Mouse (Mus musculus): Measurements from ENCODE around the gene Lsm11.

The Lsm11 gene

DNA sequence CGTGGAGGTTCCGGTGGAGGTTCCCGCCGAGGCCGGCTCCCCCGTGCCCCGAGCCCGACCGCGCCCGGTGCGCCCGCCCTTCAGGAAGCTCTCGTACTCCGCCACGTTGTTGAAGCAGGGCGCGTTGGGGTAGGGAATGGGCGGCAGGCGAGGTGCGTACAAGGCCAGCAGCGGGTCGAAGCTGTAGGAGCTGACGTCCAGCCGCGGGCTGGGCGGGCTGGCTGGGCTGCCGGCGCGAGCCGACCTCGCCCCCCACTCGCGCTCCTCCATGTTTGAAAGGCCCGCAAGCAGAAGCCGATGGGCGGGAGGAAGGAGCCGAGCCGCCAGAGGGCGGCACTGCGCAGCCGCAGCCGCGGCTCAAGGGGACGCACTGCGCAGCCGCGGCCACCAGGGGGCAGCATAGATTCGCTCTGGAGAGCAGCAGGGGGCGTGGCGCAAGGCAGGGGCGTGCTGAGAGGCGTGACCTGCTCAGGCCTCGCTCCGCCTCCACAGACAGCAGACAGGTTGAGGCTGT is at the start of gene Lsm11:
Gene Lsm11 (minus strand): TSS at position 293 of the 514 bp plus-strand sequence.
- DNase-seq (ENCODE audit: low read depth), result peak; percentile 98

- no peak for DNase-seq (ENCODE audit: low read depth)
Observed at GRCm38 (mm10) chr11:45992087-45992486, 47.4 kb upstream of the Lsm11 start.

DNA sequence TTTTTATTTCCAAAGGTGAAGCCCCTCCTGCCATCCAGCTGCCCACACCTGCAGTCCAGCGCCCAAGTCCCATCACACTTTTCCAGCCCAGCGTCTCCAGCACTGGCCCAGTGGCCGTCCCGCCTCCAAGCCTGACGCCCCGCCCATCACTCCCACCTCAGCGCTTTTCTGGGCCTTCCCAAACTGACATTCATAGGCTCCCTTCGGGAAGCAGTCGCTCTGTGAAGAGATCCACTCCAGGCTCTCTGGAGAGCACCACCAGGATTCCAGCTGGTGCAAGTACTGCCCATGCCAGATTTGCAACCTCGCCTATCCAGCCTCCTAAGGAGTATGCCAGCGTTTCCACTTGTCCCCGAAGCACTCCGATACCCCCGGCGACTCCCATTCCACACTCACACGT is 46.9 kb upstream of the Lsm11 start:
- DNase-seq (ENCODE audit: low read depth), result no peak

- no peak for DNase-seq (ENCODE audit: low read depth)
Observed at GRCm38 (mm10) chr11:45980893-45981253, 36.1 kb upstream of the Lsm11 start.

DNA sequence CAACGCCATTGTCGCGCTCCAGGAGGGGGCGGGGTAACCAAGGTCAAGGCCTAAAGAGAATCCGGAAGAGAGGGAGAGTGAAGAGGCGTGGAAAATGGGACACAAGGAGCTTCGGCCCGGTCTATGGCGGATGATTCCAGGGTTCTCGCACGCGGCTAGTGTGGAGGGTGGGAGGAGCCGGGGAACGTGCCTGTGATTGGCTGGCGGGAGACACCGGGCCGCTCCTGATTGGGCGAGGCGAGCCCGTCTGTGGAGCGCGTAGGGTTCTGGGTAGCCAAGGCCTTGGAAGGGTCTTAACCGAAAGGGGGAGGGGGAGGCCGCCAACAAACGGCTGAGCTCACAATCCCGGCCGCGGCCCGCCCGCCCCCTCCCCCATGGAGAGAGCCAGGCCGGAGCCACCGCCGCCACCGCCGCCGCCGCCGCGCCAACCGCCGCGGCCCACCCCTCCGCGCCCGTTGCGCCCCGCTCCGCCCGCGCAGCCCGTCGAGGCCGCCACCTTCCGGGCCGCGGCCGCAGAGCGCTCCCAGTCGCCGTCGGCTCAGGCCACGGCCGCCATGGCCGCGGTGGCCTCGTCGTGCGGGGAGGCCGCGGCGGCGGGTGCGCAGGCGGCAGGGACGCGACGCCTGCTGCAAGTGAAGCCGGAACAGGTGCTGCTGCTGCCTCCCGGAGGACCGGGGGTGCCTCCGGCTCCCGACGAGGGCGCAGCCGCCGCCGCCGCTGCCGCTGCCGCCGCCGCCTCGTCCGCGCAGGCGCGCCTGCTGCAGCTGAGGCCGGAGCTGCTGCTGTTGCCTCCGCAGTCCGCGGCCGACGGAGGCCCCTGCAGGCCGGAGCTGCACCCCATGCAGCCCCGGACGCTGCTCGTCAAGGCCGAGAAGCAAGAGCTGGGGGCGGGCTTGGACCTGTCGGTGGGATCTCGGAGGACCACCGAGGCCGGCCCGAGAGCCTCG is 35.5 kb upstream of the Lsm11 start, which contains the start of gene Sox30:
Gene Sox30 (plus strand): TSS at position 365 of the 947 bp plus-strand sequence.
- DNase-seq (ENCODE audit: low read depth), result no peak

DNA sequence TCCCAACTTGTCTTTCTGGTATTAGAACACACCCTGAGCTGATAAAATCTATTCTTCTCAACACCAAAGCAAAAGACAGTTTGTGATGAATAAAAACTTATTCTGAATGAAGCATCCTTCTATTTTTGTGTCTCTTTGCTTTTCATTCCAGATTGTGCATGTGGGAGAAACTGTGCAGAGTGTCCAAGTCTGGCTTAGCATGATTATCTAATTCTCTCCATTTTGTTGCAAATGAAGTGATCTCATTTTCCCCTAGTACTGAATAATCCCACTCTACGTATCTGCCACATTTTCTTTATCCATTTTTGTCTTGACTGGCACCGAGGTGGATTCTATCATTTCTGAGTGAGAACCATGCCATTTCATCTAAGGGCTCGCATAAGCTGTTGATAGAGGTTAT is 31.3 kb upstream of the Lsm11 start:
- no peak for DNase-seq (ENCODE audit: low read depth)

DNA sequence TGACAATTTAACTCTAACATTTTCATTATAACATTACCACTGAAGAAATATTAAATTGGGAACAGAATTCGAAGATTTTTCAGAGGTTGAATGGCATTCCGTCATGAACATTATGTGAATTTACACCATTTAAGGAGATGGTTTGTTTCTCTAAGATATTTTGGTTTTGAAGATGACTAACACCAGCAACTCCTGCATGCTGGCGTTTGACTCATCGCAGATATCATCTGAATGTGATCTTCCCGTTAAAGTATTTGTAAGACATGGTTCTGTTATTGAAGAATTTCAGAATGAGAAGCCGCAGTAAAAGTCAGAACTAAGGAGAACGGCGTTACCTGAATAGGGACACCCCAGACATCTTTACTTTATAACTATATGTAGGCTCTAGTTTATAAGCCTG is 29.7 kb upstream of the Lsm11 start:
- peak; percentile 74 for DNase-seq (ENCODE audit: low read depth)

GRCm38 (mm10) chr11:45973635-45974034 is 28.9 kb upstream of the Lsm11 start:
- no peak for DNase-seq (ENCODE audit: low read depth)

GRCm38 (mm10) chr11:45968466-45968865 is 23.7 kb upstream of the Lsm11 start:
- DNase-seq (ENCODE audit: low read depth), result no peak

DNA sequence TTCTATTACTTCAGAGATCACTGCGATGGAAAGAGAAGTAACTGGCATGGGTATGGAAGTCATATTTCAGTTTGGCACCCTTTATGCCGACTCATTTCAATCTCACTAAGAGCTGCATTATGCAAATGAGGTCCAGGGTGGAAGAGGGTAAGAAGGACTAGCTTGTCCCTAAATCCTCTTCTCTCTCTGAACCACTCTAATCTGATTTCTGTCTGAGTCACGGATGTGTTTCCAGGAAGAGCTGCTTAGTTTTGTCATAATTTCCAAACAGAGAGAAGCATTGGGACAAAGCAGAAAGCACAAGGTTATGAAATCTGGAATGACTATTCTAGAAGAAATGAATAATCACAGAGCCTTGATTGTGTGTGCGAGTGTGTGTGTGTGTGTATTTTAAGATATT is 22.2 kb upstream of the Lsm11 start:
- peak; percentile 66 for DNase-seq (ENCODE audit: low read depth)

DNA sequence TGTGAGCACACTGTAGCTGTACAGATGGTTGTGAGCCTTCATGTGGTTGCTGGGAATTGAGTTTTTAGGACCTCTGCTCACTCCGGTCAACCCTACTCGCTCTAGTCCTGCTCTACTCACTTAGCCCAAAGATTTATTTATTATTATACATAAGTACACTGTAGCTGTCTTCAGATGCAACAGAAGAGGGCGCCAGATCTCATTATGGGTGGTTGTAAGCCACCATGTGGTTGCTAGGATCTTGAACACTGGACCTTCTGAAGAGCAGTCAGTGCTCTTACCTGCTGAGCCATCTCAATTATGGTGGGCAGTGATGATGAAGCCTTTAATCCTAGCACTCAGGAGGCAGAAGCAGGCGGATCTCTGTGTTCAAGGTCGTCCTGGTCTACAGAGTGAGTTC is 15.3 kb upstream of the Lsm11 start:
- DNase-seq (ENCODE audit: low read depth), result peak; percentile 17

DNA sequence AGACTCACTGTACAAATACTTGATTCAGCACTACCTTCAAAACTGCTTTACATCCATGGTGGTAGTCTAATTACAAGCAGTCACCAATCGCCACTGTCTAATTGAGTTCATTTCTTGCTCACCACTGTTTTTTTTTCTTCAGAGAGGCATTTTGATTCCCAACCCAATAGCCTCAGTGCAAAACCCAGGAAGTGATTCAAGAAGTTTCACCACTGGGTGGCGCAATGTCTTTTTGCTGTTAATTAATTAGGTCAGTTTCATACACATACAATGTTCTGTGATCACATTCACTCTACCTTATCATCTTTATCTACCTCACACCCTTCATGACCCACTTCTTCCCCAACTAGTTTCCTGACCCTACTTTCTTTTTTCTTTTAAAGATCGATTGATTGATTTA is 14.9 kb upstream of the Lsm11 start:
- peak; percentile 65 for DNase-seq (ENCODE audit: low read depth)

GRCm38 (mm10) chr11:45955127-45955627 is 10.4 kb upstream of the Lsm11 start, which contains the start of gene Thg1l:
Thg1l (minus strand) TSS chr11:45955494.
- DNase-seq (ENCODE audit: low read depth), result peak; percentile 96

DNA sequence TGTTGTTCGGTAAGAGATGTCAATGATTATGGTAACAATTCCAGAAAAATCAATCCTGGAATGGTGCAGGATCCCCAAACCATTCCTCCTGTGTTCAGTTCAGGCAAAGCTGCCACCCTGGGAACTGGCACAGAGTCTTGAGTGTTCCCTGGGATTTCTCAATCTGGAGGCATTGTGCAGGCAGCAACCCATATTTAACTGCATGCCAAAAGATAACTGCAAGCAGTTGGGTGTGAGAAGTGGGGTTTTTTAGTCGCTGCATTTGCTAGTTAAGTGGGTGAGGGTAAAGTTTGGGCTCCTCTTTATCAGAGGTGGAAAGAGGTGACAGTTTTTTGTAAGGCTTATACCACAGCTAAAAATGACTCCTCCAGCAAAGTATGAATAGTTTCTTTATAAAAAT is 2.8 kb upstream of the Lsm11 start:
- DNase-seq (ENCODE audit: low read depth), result no peak

GRCm38 (mm10) chr11:45946796-45947195 is 2.1 kb upstream of the Lsm11 start:
- no peak for DNase-seq (ENCODE audit: low read depth)

DNA sequence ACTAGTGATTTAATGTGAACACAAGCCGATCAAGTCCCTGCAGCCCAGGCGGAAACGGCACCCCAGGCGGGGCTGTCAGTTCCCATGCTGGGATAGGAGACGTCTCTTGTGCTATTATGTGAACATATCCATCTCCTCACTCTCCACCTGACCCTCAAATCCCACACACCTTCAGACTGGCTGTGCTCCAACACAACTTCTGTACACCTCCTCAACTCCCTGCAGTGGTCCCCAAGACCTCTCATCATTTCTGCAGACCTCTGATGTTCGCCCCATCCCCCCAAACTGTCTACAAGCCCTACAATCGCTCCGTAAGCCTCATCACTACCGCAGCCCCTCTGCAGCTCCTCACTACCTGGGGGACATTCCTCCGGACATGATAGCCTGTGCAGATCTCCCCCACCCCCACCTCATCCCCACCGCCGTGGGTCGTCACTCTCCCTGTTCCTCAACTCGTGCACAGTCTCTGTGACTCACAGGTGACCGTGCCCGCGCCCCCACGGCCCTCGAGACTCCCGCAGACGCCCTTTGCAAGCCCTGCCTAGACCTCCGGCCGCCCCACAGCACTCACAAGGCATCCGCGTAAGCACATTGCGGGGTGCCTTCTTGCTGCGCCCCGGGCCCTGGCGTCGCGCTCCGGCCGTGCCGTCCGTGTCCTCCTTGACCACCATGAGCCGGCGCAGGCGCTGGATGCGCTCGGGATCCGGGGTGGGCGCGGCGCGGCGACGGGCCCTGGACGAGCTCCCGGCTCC is 668 bp downstream of the Lsm11 start:
- peak; percentile 36 for DNase-seq (ENCODE audit: low read depth)

DNA sequence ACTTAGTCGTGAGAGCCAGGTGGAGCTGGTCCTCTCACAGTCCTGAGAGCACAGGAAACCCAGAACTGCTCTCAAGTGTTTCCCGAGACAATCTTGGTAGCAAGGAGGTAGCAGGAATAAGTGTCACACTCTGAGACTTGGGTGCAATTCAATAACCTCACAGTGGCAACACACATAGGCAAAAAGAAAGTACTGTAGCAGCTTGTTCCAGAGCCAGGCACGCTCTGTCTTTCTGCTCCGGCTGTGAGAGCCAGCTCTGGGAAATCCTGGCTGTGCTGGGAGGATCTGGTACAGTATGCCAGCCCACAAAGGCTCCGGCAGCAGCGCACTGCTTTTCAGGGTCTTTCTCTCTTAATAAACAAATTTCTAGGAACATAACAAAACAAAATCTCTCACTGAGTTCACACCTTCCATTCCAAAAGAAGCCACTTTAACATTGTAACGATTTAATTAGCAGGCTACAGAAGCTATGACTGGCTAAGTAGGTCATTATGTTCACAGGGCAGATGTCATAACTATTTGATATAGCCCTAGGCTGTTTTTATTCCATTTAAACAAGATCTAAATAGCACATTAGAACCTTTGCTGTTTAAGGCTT is 1.5 kb downstream of the Lsm11 start:
- DNase-seq (ENCODE audit: low read depth), result no peak

DNA sequence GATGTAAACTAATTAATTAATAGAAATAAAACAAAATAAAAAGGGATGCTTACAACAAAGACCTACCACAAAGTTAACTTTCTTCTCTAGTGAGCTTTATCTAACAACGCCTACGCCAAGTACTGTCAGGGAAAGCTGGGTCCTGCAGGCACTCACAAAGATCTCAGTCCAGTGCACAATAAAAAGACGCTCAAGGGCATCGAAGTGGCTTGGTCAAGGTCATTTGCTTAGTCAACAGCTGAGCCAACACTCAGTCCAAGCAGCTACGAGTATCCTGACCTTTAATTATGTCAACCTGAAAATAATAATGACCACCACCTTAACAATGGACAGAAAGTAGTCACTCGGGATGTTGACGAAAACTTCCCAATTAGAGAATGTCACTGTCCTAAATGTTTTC is 2.5 kb downstream of the Lsm11 start:
- no peak for DNase-seq (ENCODE audit: low read depth)

- DNase-seq (ENCODE audit: low read depth), result peak; percentile 70
Observed at GRCm38 (mm10) chr11:45938917-45939316, 5.8 kb downstream of the Lsm11 start.

DNA sequence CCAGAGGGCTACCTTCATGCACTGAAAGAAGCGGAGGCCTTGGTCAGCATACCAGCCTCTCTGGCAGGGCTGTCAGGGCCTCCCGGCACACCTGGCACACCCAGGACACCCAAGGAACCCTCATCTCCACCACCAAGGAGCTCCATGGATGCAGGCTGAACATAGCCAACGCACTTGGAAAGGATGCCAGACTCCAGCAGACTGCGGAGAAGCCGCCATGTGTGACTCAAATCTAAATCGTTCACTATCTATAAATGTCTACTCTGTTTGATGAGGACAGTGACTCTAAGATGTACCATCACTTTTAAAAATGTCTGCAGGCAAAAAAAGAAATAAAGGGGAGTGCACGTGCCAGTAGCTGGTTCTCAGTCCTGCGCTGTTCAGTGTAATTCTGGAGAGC is 7.3 kb downstream of the Lsm11 start:
- no peak for DNase-seq (ENCODE audit: low read depth)

GRCm38 (mm10) chr11:45932771-45933170 is 12.0 kb downstream of the Lsm11 start:
- no peak for DNase-seq (ENCODE audit: low read depth)

- DNase-seq (ENCODE audit: low read depth), result no peak
Observed at GRCm38 (mm10) chr11:45929541-45929940, 15.2 kb downstream of the Lsm11 start.
